In the genomic region with DNA sequence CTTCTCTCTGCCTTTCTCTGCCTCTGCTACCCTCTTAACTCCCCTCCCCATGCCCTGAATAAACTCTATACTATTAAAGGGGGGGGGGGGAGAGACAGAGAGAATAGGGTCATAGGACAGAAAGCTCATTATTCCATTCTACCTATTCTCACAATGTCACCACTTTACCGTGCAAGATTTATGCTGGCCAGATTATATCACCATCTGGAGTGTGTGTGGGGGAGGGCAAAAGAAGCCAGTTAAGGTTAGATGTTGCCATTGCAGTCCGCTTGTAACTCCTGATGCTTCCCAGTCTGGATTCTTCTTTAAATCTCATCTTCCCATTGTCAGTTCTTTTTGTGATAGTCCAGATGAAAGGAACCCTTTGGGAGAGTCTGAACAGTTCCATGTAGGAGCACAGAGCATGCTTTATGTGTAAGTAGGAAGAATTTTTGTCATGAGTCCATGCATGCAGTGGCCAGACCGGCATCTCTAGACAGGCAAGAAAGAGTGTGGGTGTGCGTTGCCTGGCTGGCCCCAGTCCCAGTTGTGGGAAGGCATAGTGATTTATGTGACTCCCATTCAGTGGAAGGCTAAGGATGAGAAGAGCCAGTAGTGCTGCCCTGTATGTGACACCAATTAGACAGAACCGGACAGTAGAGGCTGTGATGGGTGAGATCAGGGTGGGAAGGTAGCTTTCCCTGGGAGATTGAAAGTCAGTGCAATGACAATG, we compare ENCODE assay signal across 10 mouse cellular contexts. TPM values are rescaled to one million over a fixed set of nuclear protein-coding genes. Genes with fewer than 3 reads are reported as not detected.
DNase-seq lines count a peak whose midpoint lies in the region; ATAC-seq and TF ChIP-seq lines count a peak whose summit lies in the region.
"Had no signal": no experiment of that assay in that cellular context is flagged by ENCODE, and none has a peak within 500 bp of the region (broad histone marks: within the 10 kb centered on the region; RNA-seq: fewer than 3 reads in every experiment).

No protein-coding gene starts in this region.

- H3K9ac ChIP-seq in neural tube, embryonic 12.5 days: no peak overlapping the region
- no peak overlapping the region for H3K9ac ChIP-seq in liver, postnatal 0 days (replicated peaks)
- H3K9ac ChIP-seq: limb, embryonic 15.5 days had no signal

- 25% methylated on average over 5 of the region's 5 CpGs for WGBS in neural tube, embryonic 12.5 days
- 81% methylated on average over 5 of the region's 5 CpGs for WGBS in liver, postnatal 0 days (ENCODE audit: insufficient replicate concordance)

- no peak overlapping the region for H3K27ac ChIP-seq in neural tube, embryonic 12.5 days
- no peak overlapping the region for H3K27ac ChIP-seq in liver, postnatal 0 days (ENCODE audit: low read depth)
- H3K27ac ChIP-seq: limb, embryonic 15.5 days had no signal

- DNase-seq in kidney, postnatal 10 days: peak; percentile 40
- DNase-seq in kidney, adult 8-10 months: no peak
- peak; percentile 67 for DNase-seq in adrenal gland, adult 2 months
- DNase-seq in frontal cortex, postnatal 10 days (ENCODE audit: low spot score in 2 of 2): peak; percentile 18 to 24
- DNase-seq in liver, postnatal 0 days: no peak
- DNase-seq in thymus, postnatal 0 days (ENCODE audit: low spot score): no peak

- H3K27me3 ChIP-seq in neural tube, embryonic 12.5 days (replicated peaks): no peaks in the 10 kb centered on the region
- H3K27me3 ChIP-seq in liver, postnatal 0 days (ENCODE audit: insufficient read depth, low read length): no peaks in the 10 kb centered on the region
- H3K27me3 ChIP-seq: limb, embryonic 15.5 days had no signal

- no peaks in the 10 kb centered on the region for H3K36me3 ChIP-seq in neural tube, embryonic 12.5 days
- no peaks in the 10 kb centered on the region for H3K36me3 ChIP-seq in liver, postnatal 0 days (replicated peaks; ENCODE audit: insufficient read depth, low read length)
- H3K36me3 ChIP-seq: limb, embryonic 15.5 days had no signal

- TF ChIP-seq EP300 in liver, postnatal 0 days (IDR thresholded peaks at IDR 0.05; ENCODE audit: low read depth): no peak

- peak; percentile 82 for ATAC-seq in neural tube, embryonic 12.5 days (ENCODE audit: low FRiP score, low read depth)
- no peak for ATAC-seq in liver, postnatal 0 days
- no peak for ATAC-seq in megakaryocyte-erythroid progenitor cell, adult 5-6 weeks (replicated peaks; ENCODE audit: low FRiP score, low TSS enrichment, poor library complexity, severe bottlenecking)

- H3K4me1 ChIP-seq in neural tube, embryonic 12.5 days: peaks cover 12% of the 10 kb centered on the region
- H3K4me1 ChIP-seq in liver, postnatal 0 days (ENCODE audit: insufficient read depth): no peaks in the 10 kb centered on the region

- no peak overlapping the region for H3K4me3 ChIP-seq in neural tube, embryonic 12.5 days
- no peak overlapping the region for H3K4me3 ChIP-seq in liver, postnatal 0 days (ENCODE audit: low read depth, low read length)
- H3K4me3 ChIP-seq: limb, embryonic 15.5 days had no signal

- no peak for TF ChIP-seq CTCF in liver, postnatal 0 days (IDR thresholded peaks at IDR 0.05; ENCODE audit: low read depth)

- H3K4me2 ChIP-seq in neural tube, embryonic 12.5 days (replicated peaks): peak overlapping the region; percentile 20; the same call in 1 of the 2 replicates
- no peak overlapping the region for H3K4me2 ChIP-seq in liver, postnatal 0 days (ENCODE audit: low read depth, low read length)
- H3K4me2 ChIP-seq: heart, embryonic 11.5 days; limb, embryonic 15.5 days had no signal

- H3K9me3 ChIP-seq in neural tube, embryonic 12.5 days: no peaks in the 10 kb centered on the region
- no peaks in the 10 kb centered on the region for H3K9me3 ChIP-seq in liver, postnatal 0 days (ENCODE audit: low read length)
- H3K9me3 ChIP-seq: limb, embryonic 15.5 days had no signal

RNA-seq across cellular contexts. Expression of gene Sertad2, which starts 28.8 kb away (rescaled TPM):
- total RNA-seq in adrenal gland, adult 2 months (2021): 10 to 100 TPM; 12.3 to 17.6 TPM
- 20.4 and 26.1 TPM in 2 replicates for polyA plus RNA-seq in adrenal gland, adult 2 months (2012; rRNA removed)
- polyA plus RNA-seq in neural tube, embryonic 12.5 days (2016; fragmentation: Nextera tagmentation; extraction: Ambion mirVana): 35.4 and 35.7 TPM in 2 replicates
- 24.0 and 28.2 TPM in 2 replicates for polyA plus RNA-seq in liver, postnatal 0 days (2015; fragmentation: Nextera tagmentation; extraction: Ambion mirVana)
- 10.0 and 11.8 TPM in 2 replicates for total RNA-seq in megakaryocyte-erythroid progenitor cell, adult 5-6 weeks (2014; fragmentation: Nextera tagmentation)
- 10.1 and 13.3 TPM in 2 replicates for total RNA-seq in megakaryocyte-erythroid progenitor cell, adult 5-6 weeks (2017)
- 26.9 and 29.2 TPM in 2 replicates for polyA plus RNA-seq in thymus, postnatal 0 days (2015; fragmentation: Nextera tagmentation; extraction: Ambion mirVana)

Comparison
In these comparisons a context has a peak if more than half of its experiments do, and no peak if none do; other contexts are left out.
1. DNase-seq: peak in kidney, postnatal 10 days (single experiment), adrenal gland, adult 2 months (single experiment) and frontal cortex, postnatal 10 days (2 of 2); none in kidney, adult 8-10 months (0 of 2), liver, postnatal 0 days (single experiment) and thymus, postnatal 0 days (single experiment).